Mouse (Mus musculus) hindbrain, embryonic 14.5 days (tissue): ENCODE data around the gene Sh3pxd2a. TPM values are rescaled to one million over a fixed set of nuclear protein-coding genes. Genes with fewer than 3 reads are reported as not detected.
A peak's percentile ranks its signal among the peaks of the same experiment; 100 is the strongest.

Experiments
- ATAC-seq: fragments of 200-750 bp; cut with Nextera tagmentation; 2 replicates; pipeline ENCODE4 v1.8.0; 2017; ENCODE audit warnings: moderate number of reproducible peaks, mild to moderate bottlenecking, moderate TSS enrichment, moderate library complexity; ENCODE audit not compliant: low FRiP score
- DNase-seq: peaks from one replicate; pipeline ENCODE4 v3.0.0-alpha.2; 2015; ENCODE audit warnings: low spot score
- H3K27ac ChIP-seq: fragments of 300-500 bp; sonication (generic); 2 replicates; pipeline ENCODE4 v1.5.1; 2014; ENCODE audit warnings: mild to moderate bottlenecking, moderate library complexity
- H3K27me3 ChIP-seq: fragments of 300-500 bp; sonication (generic); 2 replicates; pipeline ENCODE4 v1.6.1; 2014; ENCODE audit warnings: mild to moderate bottlenecking, low read length, mixed read lengths; ENCODE audit not compliant: control insufficient read depth, insufficient read depth
- H3K36me3 ChIP-seq: fragments of 300-500 bp; sonication (generic); replicated peaks from 2 replicates; pipeline ENCODE4 v1.6.1; 2014; ENCODE audit not compliant: control insufficient read depth, insufficient read depth
- H3K4me1 ChIP-seq: fragments of 300-500 bp; sonication (generic); replicated peaks from 2 replicates; pipeline ENCODE4 v1.6.1; 2014; ENCODE audit warnings: antibody characterized with exemption, low read length, mixed read lengths; ENCODE audit not compliant: control insufficient read depth, insufficient read depth
- H3K4me2 ChIP-seq: fragments of 300-500 bp; sonication (generic); replicated peaks from 2 replicates; pipeline ENCODE4 v1.6.1; 2014; ENCODE audit warnings: mild to moderate bottlenecking, moderate library complexity
- H3K4me3 ChIP-seq: fragments of 300-500 bp; sonication (generic); replicated peaks from 2 replicates; pipeline ENCODE4 v1.5.1; 2014; ENCODE audit warnings: mild to moderate bottlenecking, low read length
- H3K9ac ChIP-seq: fragments of 300-500 bp; sonication (generic); 2 replicates; pipeline ENCODE4 v1.6.1; 2014
- H3K9me3 ChIP-seq: fragments of 300-500 bp; sonication (generic); 2 replicates; pipeline ENCODE4 v1.6.1; 2016; ENCODE audit warnings: low read length; ENCODE audit not compliant: control insufficient read depth
- WGBS: fragments of 180-500 bp; shearing (Covaris S2); extraction: QIAGEN DNeasy Blood & Tissue Kit; methylation state at CpG from one replicate; pipeline ENCODE4 v1.1.7; 2014; 5-methylcytosine and 5-hydroxymethylcytosine counted together
- polyA plus RNA-seq: library from polyadenylated mRNA; unstranded; fragments of >200 nt; fragmentation: Nextera tagmentation; extraction: Ambion mirVana; gene quantifications from 2 replicates; pipeline ENCODE4 v1.2.1, GENCODE M21; 2014

Gene Sh3pxd2a
- polyA plus RNA-seq, 1 experiment from 2014 or later, result 2.8 TPM

- ATAC-seq (no peak), DNase-seq (no peak)
- no peak overlapping the region for H3K4me2 ChIP-seq
- WGBS, result 86% methylated on average over 6 of the region's 6 CpGs
- no peak overlapping the region for H3K4me3 ChIP-seq
- H3K27me3 ChIP-seq, result no peaks in the 10 kb centered on the region
- H3K36me3 ChIP-seq, result no peaks in the 10 kb centered on the region
- no peak overlapping the region for H3K27ac ChIP-seq
- H3K9ac ChIP-seq, result no peak overlapping the region
- H3K4me1 ChIP-seq, result peaks cover 10% of the 10 kb centered on the region; the same call in 1 of the 2 replicates
- no peaks in the 10 kb centered on the region for H3K9me3 ChIP-seq
These were observed 232.8 kb downstream of the Sh3pxd2a start for GRCm38 (mm10) chr19:47231389-47231788.

GRCm38 (mm10) chr19:47230682-47231081 lies 233.5 kb downstream of the Sh3pxd2a start:
- Histone ChIP-seq H3K9me3 (no peaks in the 10 kb centered on the region), H3K27ac (no peak overlapping the region), H3K9ac (no peak overlapping the region), H3K4me2 (no peak overlapping the region), H3K4me3 (no peak overlapping the region), H3K4me1 (peaks cover 10% of the 10 kb centered on the region; the same call in 1 of the 2 replicates), H3K27me3 (no peaks in the 10 kb centered on the region), H3K36me3 (no peaks in the 10 kb centered on the region)
- DNase-seq (no peak), ATAC-seq (no peak)
- WGBS, result 78% methylated on average over 8 of the region's 8 CpGs

- Histone ChIP-seq H3K27me3 (no peaks in the 10 kb centered on the region), H3K4me3 (no peak overlapping the region), H3K27ac (no peak overlapping the region), H3K36me3 (no peaks in the 10 kb centered on the region), H3K4me1 (peaks cover 10% of the 10 kb centered on the region; the same call in 1 of the 2 replicates), H3K9ac (no peak overlapping the region), H3K9me3 (no peaks in the 10 kb centered on the region), H3K4me2 (no peak overlapping the region)
- DNase-seq (no peak), ATAC-seq (no peak)
- WGBS, result 90% methylated on average over 7 of the region's 7 CpGs
These were observed 234.1 kb downstream of the Sh3pxd2a start for GRCm38 (mm10) chr19:47230082-47230481.

GRCm38 (mm10) chr19:47229461-47229860 lies 234.7 kb downstream of the Sh3pxd2a start:
- DNase-seq (no peak), ATAC-seq (no peak)
- Histone ChIP-seq H3K9me3 (no peaks in the 10 kb centered on the region), H3K9ac (0 out of 2 replicates have a peak overlapping the region, but pooled peaks have one; percentile 3), H3K4me2 (no peak overlapping the region), H3K27me3 (no peaks in the 10 kb centered on the region), H3K36me3 (no peaks in the 10 kb centered on the region), H3K27ac (no peak overlapping the region), H3K4me3 (no peak overlapping the region), H3K4me1 (peaks cover 10% of the 10 kb centered on the region; the same call in 1 of the 2 replicates)
- 85% methylated on average over 5 of the region's 5 CpGs for WGBS

GRCm38 (mm10) chr19:47228725-47229252 lies 235.4 kb downstream of the Sh3pxd2a start:
- Histone ChIP-seq H3K9ac (peak overlapping the region; percentile 44), H3K27me3 (no peaks in the 10 kb centered on the region), H3K4me2 (peak overlapping the region; percentile 46), H3K4me1 (peaks cover 10% of the 10 kb centered on the region; the same call in 1 of the 2 replicates), H3K9me3 (no peaks in the 10 kb centered on the region), H3K36me3 (no peaks in the 10 kb centered on the region), H3K27ac (no peak overlapping the region), H3K4me3 (0 out of 2 replicates have a peak overlapping the region, but pooled peaks have one; percentile 6)
- DNase-seq, result no peak
- WGBS, result 5% methylated on average over 17 of the region's 17 CpGs
- ATAC-seq, result peak; percentile 43; the same call in 1 of the 2 replicates

- ATAC-seq, result no peak
- no peak overlapping the region for H3K27ac ChIP-seq
- no peak overlapping the region for H3K4me2 ChIP-seq
- H3K9me3 ChIP-seq, result no peaks in the 10 kb centered on the region
- no peaks in the 10 kb centered on the region for H3K36me3 ChIP-seq
- no peak overlapping the region for H3K9ac ChIP-seq
- 82% methylated on average over 5 of the region's 5 CpGs for WGBS
- no peaks in the 10 kb centered on the region for H3K27me3 ChIP-seq
- H3K4me3 ChIP-seq, result no peak overlapping the region
- H3K4me1 ChIP-seq, result peaks cover 18% of the 10 kb centered on the region; the same call in 1 of the 2 replicates
- no peak for DNase-seq
These were observed 238.4 kb downstream of the Sh3pxd2a start for GRCm38 (mm10) chr19:47225791-47226190.

- DNase-seq, result no peak
- WGBS, result 84% methylated on average over 4 of the region's 4 CpGs
- H3K4me2 ChIP-seq, result no peak overlapping the region
- H3K27ac ChIP-seq, result no peak overlapping the region
- no peaks in the 10 kb centered on the region for H3K36me3 ChIP-seq
- no peaks in the 10 kb centered on the region for H3K9me3 ChIP-seq
- no peak overlapping the region for H3K4me3 ChIP-seq
- H3K9ac ChIP-seq, result no peak overlapping the region
- H3K27me3 ChIP-seq, result no peaks in the 10 kb centered on the region
- peaks cover 18% of the 10 kb centered on the region; the same call in 1 of the 2 replicates for H3K4me1 ChIP-seq
- no peak for ATAC-seq
These were observed 239.5 kb downstream of the Sh3pxd2a start for GRCm38 (mm10) chr19:47224743-47225142.

GRCm38 (mm10) chr19:47222841-47223557 lies 241.2 kb downstream of the Sh3pxd2a start:
- DNase-seq (no peak), ATAC-seq (no peak)
- no peak overlapping the region for H3K9ac ChIP-seq
- H3K27me3 ChIP-seq, result no peaks in the 10 kb centered on the region
- H3K4me1 ChIP-seq, result peaks cover 7% of the 10 kb centered on the region; the same call in 1 of the 2 replicates
- no peak overlapping the region for H3K4me2 ChIP-seq
- no peaks in the 10 kb centered on the region for H3K36me3 ChIP-seq
- H3K4me3 ChIP-seq, result no peak overlapping the region
- H3K27ac ChIP-seq, result no peak overlapping the region
- H3K9me3 ChIP-seq, result no peaks in the 10 kb centered on the region
- 73% methylated on average over 15 of the region's 15 CpGs for WGBS

GRCm38 (mm10) chr19:47222154-47222840 lies 241.9 kb downstream of the Sh3pxd2a start:
- ATAC-seq (no peak; the same call in 1 of the 2 replicates), DNase-seq (no peak)
- Histone ChIP-seq H3K4me1 (peaks cover 7% of the 10 kb centered on the region; the same call in 1 of the 2 replicates), H3K4me3 (no peak overlapping the region), H3K36me3 (no peaks in the 10 kb centered on the region), H3K9ac (no peak overlapping the region), H3K27me3 (no peaks in the 10 kb centered on the region), H3K4me2 (no peak overlapping the region), H3K9me3 (no peaks in the 10 kb centered on the region), H3K27ac (no peak overlapping the region)
- WGBS, result 80% methylated on average over 8 of the region's 8 CpGs
